Mouse (Mus musculus): ENCODE results near the gene Gramd1b.

DNA sequence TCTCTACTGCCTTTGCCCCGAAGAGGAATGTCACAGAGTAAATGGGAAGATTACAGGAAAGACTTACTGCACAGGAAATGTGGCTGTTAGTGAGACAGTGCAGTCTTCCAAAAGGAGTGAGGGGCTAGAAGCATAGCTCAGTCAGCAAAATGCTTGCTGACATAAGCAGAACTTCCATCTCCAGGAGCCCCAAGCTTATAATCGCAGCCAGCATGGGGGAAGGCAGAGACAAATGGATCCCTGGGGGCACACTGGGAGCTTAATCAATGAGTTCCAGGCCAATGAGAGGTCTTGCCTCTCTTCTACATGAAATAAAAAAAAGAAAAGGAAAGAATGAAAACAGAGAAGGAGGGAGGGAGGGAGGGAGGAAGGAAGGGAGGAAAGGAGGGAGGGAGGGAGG is 122.1 kb downstream of the Gramd1b start:
- no peak for TF ChIP-seq CTCF (IDR thresholded peaks at IDR 0.05; ENCODE audit: low read depth, low read length)
- TF ChIP-seq POLR2A (IDR thresholded peaks at IDR 0.05; ENCODE audit: borderline replicate concordance, low read depth, low read length), result no peak

All from bone marrow macrophage, adult 2 months (primary cell).